Mouse (Mus musculus) thymus, adult 2 months (tissue): ENCODE measurements around the gene Fam204a. TPM values are rescaled to one million over a fixed set of nuclear protein-coding genes. Genes with fewer than 3 reads are reported as not detected.

ENCODE experiments used
- DNase-seq: peaks from one replicate; pipeline ENCODE4 v3.0.0; 2021
- H3K27ac ChIP-seq: fragments of 200-500 bp; 2 replicates; pipeline ENCODE4 v1.5.1; 2012; ENCODE audit warnings: low read length, control low read depth; ENCODE audit not compliant: control insufficient read depth, insufficient read depth
- H3K27me3 ChIP-seq: fragments of 200-500 bp; 2 replicates; pipeline ENCODE4 v1.6.1; 2012; ENCODE audit warnings: mild to moderate bottlenecking, low read length, moderate library complexity, mixed read lengths; ENCODE audit not compliant: control insufficient read depth, insufficient read depth
- H3K36me3 ChIP-seq: fragments of 200-500 bp; 2 replicates; pipeline ENCODE4 v1.6.1; 2012; ENCODE audit warnings: mild to moderate bottlenecking, low read length, moderate library complexity; ENCODE audit not compliant: control insufficient read depth, insufficient read depth
- H3K4me1 ChIP-seq: fragments of 200-500 bp; replicated peaks from 2 replicates; pipeline ENCODE4 v1.6.1; 2012; ENCODE audit warnings: low read length; ENCODE audit not compliant: control insufficient read depth, insufficient read depth
- H3K4me3 ChIP-seq: fragments of 200-500 bp; 2 replicates; pipeline ENCODE4 v1.5.1; 2012; ENCODE audit warnings: mild to moderate bottlenecking, low read length, control low read depth, moderate library complexity; ENCODE audit not compliant: control insufficient read depth, insufficient read depth
- CTCF ChIP-seq: fragments of 200-500 bp; IDR thresholded peaks from 2 replicates; pipeline ENCODE4 v1.5.1; 2012; ENCODE audit warnings: mild to moderate bottlenecking, control low read depth, low read length, moderate library complexity, borderline replicate concordance; ENCODE audit not compliant: control insufficient read depth, poor library complexity, insufficient read depth; ENCODE audit errors: extremely low read depth
- POLR2A ChIP-seq: fragments of 200-500 bp; IDR thresholded peaks from 2 replicates; pipeline ENCODE4 v1.6.1; 2012; ENCODE audit warnings: mild to moderate bottlenecking, low read length, control low read depth, moderate library complexity; ENCODE audit not compliant: control insufficient read depth, poor library complexity, insufficient read depth; ENCODE audit errors: extremely low read depth
- WGBS: fragments of 180-500 bp; shearing (Covaris S2); methylation state at CpG from one replicate; pipeline ENCODE4 v1.1.7; 2018; 5-methylcytosine and 5-hydroxymethylcytosine counted together
- polyA plus RNA-seq: library from polyadenylated mRNA; depleted of rRNA; stranded (reverse); fragments of >200 nt; gene quantifications from 2 replicates; pipeline ENCODE4 v1.2.3, GENCODE M21; 2012; rRNA removed

The Fam204a gene
- polyA plus RNA-seq, 1 experiment: 6.3 TPM

DNA sequence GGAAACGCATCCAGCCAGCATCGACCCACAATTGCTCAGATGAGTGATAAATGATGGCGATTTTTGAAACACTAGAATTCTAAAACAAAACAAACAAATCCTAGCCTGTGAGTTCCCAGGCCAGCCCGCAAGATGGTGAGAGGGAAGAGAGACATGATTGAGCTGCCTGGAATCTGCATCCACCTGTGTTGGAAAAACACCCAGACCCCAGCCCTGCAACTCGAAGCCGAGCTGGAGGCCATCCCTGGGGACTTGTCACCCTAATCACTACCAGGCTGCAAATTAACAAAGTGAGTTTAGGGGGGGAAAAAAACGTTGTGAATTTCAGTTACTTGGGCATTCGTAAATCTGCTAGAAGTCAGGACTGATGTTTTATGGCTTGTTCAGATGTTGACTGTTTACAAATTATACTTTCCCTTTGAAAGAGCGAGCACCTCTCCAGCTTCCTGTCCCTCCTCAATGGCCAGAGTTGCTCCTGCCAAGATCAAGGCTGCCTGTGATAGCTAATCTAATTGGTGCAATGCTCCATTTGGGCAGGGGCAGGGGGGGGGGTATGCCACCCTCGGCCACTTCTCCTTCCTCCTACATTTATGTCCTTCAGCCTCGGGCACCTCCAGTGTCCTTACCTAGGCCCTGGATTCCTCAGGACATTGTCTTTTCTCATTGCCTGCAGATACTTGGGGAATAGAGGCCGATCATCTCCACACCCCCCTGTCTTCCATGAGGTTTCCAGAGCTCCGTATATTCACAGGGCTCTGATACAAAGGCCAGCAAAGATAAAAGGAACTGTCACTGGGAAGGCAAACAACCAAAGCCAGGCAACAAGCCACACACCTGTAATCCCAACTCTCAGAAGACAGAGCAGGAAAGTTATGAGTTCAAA is 77.2 kb downstream of the Fam204a start:
- Histone ChIP-seq H3K27ac (no peak overlapping the region), H3K27me3 (no peaks in the 10 kb centered on the region), H3K4me1 (no peaks in the 10 kb centered on the region), H3K36me3 (no peaks in the 10 kb centered on the region), H3K4me3 (no peak overlapping the region)
- no peak for DNase-seq
- TF ChIP-seq POLR2A (no peak), CTCF (no peak)
- WGBS: 71% methylated on average over 13 of the region's 13 CpGs

Other genes starting within 250 kb of the Fam204a start
- gene Prlhr, start 241.6 kb upstream of the Fam204a start, polyA plus RNA-seq: 0.08 and 0.13 TPM in 2 replicates